Mouse (Mus musculus) yolk sac, embryonic 10.5 days (tissue): Measurements from ENCODE around the gene Hpse2.
"Not testable (repeated sequence)": the region's sequence is repeated elsewhere in the genome, so short reads cannot be mapped to it uniquely, and the experiment has no call there.

ENCODE experiments used
- DNase-seq: peaks from one replicate; pipeline ENCODE4 v3.0.0-alpha.2; 2017; ENCODE audit warnings: low spot score

The Hpse2 gene

GRCm38 (mm10) chr19:42857096-42857495 is 531.1 kb downstream of the Hpse2 start:
- no peak for DNase-seq

GRCm38 (mm10) chr19:42855649-42856048 is 532.5 kb downstream of the Hpse2 start:
- no peak for DNase-seq

GRCm38 (mm10) chr19:42850444-42850843 is 537.7 kb downstream of the Hpse2 start:
- no peak for DNase-seq

- DNase-seq: no peak
These were observed 548.4 kb downstream of the Hpse2 start for GRCm38 (mm10) chr19:42839621-42840294.

GRCm38 (mm10) chr19:42839118-42839517 is 549.0 kb downstream of the Hpse2 start:
- DNase-seq: no peak

GRCm38 (mm10) chr19:42838271-42838670 is 549.9 kb downstream of the Hpse2 start:
- no peak for DNase-seq

GRCm38 (mm10) chr19:42837591-42837990 is 550.6 kb downstream of the Hpse2 start:
- no peak for DNase-seq

- DNase-seq: no peak
These were observed 555.0 kb downstream of the Hpse2 start for GRCm38 (mm10) chr19:42833126-42833525.

GRCm38 (mm10) chr19:42832251-42832650 is 555.9 kb downstream of the Hpse2 start:
- DNase-seq: no peak

- no peak for DNase-seq
These were observed 559.0 kb downstream of the Hpse2 start for GRCm38 (mm10) chr19:42829196-42829595.

GRCm38 (mm10) chr19:42827843-42828242 is 560.3 kb downstream of the Hpse2 start:
- DNase-seq: no peak

GRCm38 (mm10) chr19:42820109-42820508 is 568.0 kb downstream of the Hpse2 start:
- no peak for DNase-seq

- DNase-seq: no peak
These were observed 570.4 kb downstream of the Hpse2 start for GRCm38 (mm10) chr19:42817761-42818160.

GRCm38 (mm10) chr19:42816261-42816660 is 571.9 kb downstream of the Hpse2 start:
- DNase-seq: no peak

- DNase-seq: no peak
These were observed 578.0 kb downstream of the Hpse2 start for GRCm38 (mm10) chr19:42810140-42810539.

- no peak for DNase-seq
These were observed 578.7 kb downstream of the Hpse2 start for GRCm38 (mm10) chr19:42809491-42809890.

GRCm38 (mm10) chr19:42797866-42798265 is 590.3 kb downstream of the Hpse2 start:
- DNase-seq: no peak

- no peak for DNase-seq
These were observed 592.4 kb downstream of the Hpse2 start for GRCm38 (mm10) chr19:42795801-42796200.

- DNase-seq: peak; percentile 78
These were observed 593.1 kb downstream of the Hpse2 start for GRCm38 (mm10) chr19:42794914-42795613.

GRCm38 (mm10) chr19:42788311-42788710 is 599.8 kb downstream of the Hpse2 start:
- DNase-seq: peak; percentile 34

GRCm38 (mm10) chr19:42785562-42786220 is 602.5 kb downstream of the Hpse2 start:
- DNase-seq: no peak

GRCm38 (mm10) chr19:42785129-42785528 is 603.0 kb downstream of the Hpse2 start:
- no peak for DNase-seq

GRCm38 (mm10) chr19:42780156-42780538 is 608.0 kb downstream of the Hpse2 start:
- DNase-seq: not testable (repeated sequence)
